Mouse (Mus musculus) kidney, postnatal 4 days (tissue): Measurements from ENCODE around the gene Ldlr.
A peak's percentile ranks its signal among the peaks of the same experiment; 100 is the strongest.

Experiments used
- DNase-seq, 2 experiments: peaks; one replicate each; pipeline ENCODE4 v3.0.0; 2021; ENCODE audit warnings: mixed read lengths in 2 of 2

The Ldlr gene

GRCm38 (mm10) chr9:21726218-21726975 is 3.1 kb downstream of the Ldlr start:
- DNase-seq: no peak

GRCm38 (mm10) chr9:21728261-21728832 is 5.1 kb downstream of the Ldlr start:
- DNase-seq: no peak

- no peak for DNase-seq
Measured at GRCm38 (mm10) chr9:21729264-21729663, 6.0 kb downstream of the Ldlr start.

GRCm38 (mm10) chr9:21732288-21732687 is 9.0 kb downstream of the Ldlr start:
- DNase-seq: no peak

- no peak for DNase-seq
Measured at GRCm38 (mm10) chr9:21733446-21733845, 10.2 kb downstream of the Ldlr start.

- DNase-seq: no peak
Measured at GRCm38 (mm10) chr9:21733989-21734388, 10.7 kb downstream of the Ldlr start.

- DNase-seq: no peak
Measured at GRCm38 (mm10) chr9:21735126-21735525, 11.8 kb downstream of the Ldlr start.

GRCm38 (mm10) chr9:21736580-21736979 is 13.3 kb downstream of the Ldlr start:
- peak in 1 of 2 experiments; percentile 35 for DNase-seq

- no peak for DNase-seq
Measured at GRCm38 (mm10) chr9:21737188-21737587, 13.9 kb downstream of the Ldlr start.

GRCm38 (mm10) chr9:21738776-21739175 is 15.5 kb downstream of the Ldlr start:
- no peak for DNase-seq

- no peak for DNase-seq
Measured at GRCm38 (mm10) chr9:21740427-21740826, 17.1 kb downstream of the Ldlr start.

GRCm38 (mm10) chr9:21741514-21741913 is 18.2 kb downstream of the Ldlr start:
- DNase-seq: no peak

- DNase-seq: no peak
Measured at GRCm38 (mm10) chr9:21747238-21747774, 24.0 kb downstream of the Ldlr start.

GRCm38 (mm10) chr9:21748033-21748432 is 24.8 kb downstream of the Ldlr start:
- peak; percentile 70 to 81 for DNase-seq

- no peak for DNase-seq
Measured at GRCm38 (mm10) chr9:21748491-21748890, 25.2 kb downstream of the Ldlr start.

GRCm38 (mm10) chr9:21749382-21750118 is 26.3 kb downstream of the Ldlr start:
- DNase-seq: no peak

GRCm38 (mm10) chr9:21750370-21750769 is 27.1 kb downstream of the Ldlr start:
- DNase-seq: no peak

GRCm38 (mm10) chr9:21751347-21751746 is 28.1 kb downstream of the Ldlr start:
- peak; percentile 40 to 64 for DNase-seq

GRCm38 (mm10) chr9:21752252-21752792 is 29.0 kb downstream of the Ldlr start:
- peak; percentile 78 to 85 for DNase-seq

GRCm38 (mm10) chr9:21754003-21754402 is 30.7 kb downstream of the Ldlr start:
- DNase-seq: peak; percentile 69 to 76

GRCm38 (mm10) chr9:21754516-21755321 is 31.4 kb downstream of the Ldlr start:
- DNase-seq: peak; percentile 41 to 53
